Mouse (Mus musculus) embryonic fibroblast, embryonic 13.5 days (primary cell): ENCODE measurements at regions not wholly inside any gene's neighbourhood (a gene's known extent, or its start where the extent isn't known, plus 50 kb on each side); places are given as distances from the start of the nearest gene placed in this dataset.

Source experiments
- H3K27ac ChIP-seq: 2 replicates; pipeline ENCODE4 v1.5.1; 2012; ENCODE audit warnings: low read length, control low read depth, inconsistent platforms; ENCODE audit not compliant: insufficient read depth
- H3K4me1 ChIP-seq: 2 replicates; pipeline ENCODE4 v1.6.1; 2011; ENCODE audit warnings: low read length; ENCODE audit not compliant: control insufficient read depth, insufficient read depth
- H3K4me3 ChIP-seq: 2 replicates; pipeline ENCODE4 v1.5.1; 2011; ENCODE audit warnings: mild to moderate bottlenecking, control low read depth, low read length; ENCODE audit not compliant: insufficient read depth
- CTCF ChIP-seq: IDR thresholded peaks from 2 replicates; pipeline ENCODE4 v1.5.1; 2011; ENCODE audit warnings: mild to moderate bottlenecking, control low read depth, low read length, moderate library complexity, borderline replicate concordance; ENCODE audit not compliant: insufficient read depth
- POLR2A ChIP-seq: IDR thresholded peaks from 2 replicates; pipeline ENCODE4 v1.6.1; 2011; ENCODE audit warnings: low read depth, mild to moderate bottlenecking, control low read depth, low read length, moderate library complexity

- H3K4me3 ChIP-seq: no peak overlapping the region
- TF ChIP-seq CTCF (no peak), POLR2A (no peak)
- no peaks in the 10 kb centered on the region for H3K4me1 ChIP-seq
- no peak overlapping the region for H3K27ac ChIP-seq
Observed at GRCm38 (mm10) chr11:45058658-45059057, 441.5 kb downstream of the Ebf1 start.

GRCm38 (mm10) chr11:45066592-45066991, 449.5 kb downstream of the Ebf1 start:
- TF ChIP-seq POLR2A: no peak
- TF ChIP-seq CTCF: no peak
- Histone ChIP-seq H3K4me3 (no peak overlapping the region), H3K4me1 (0 out of 2 replicates have a peak, but pooled peaks cover 3% of the 10 kb centered on the region), H3K27ac (no peak overlapping the region)

- Histone ChIP-seq H3K4me3 (no peak overlapping the region), H3K4me1 (0 out of 2 replicates have a peak, but pooled peaks cover 3% of the 10 kb centered on the region), H3K27ac (no peak overlapping the region)
- TF ChIP-seq CTCF: no peak
- no peak for TF ChIP-seq POLR2A
Observed at GRCm38 (mm10) chr11:45070280-45070679, 453.2 kb downstream of the Ebf1 start.

- Histone ChIP-seq H3K4me1 (0 out of 2 replicates have a peak, but pooled peaks cover 3% of the 10 kb centered on the region), H3K4me3 (no peak overlapping the region), H3K27ac (no peak overlapping the region)
- TF ChIP-seq POLR2A: no peak
- TF ChIP-seq CTCF: no peak
Observed at GRCm38 (mm10) chr11:45071195-45071594, 454.1 kb downstream of the Ebf1 start.

GRCm38 (mm10) chr11:45084506-45085037, 467.5 kb downstream of the Ebf1 start:
- no peak overlapping the region for H3K4me3 ChIP-seq
- no peak overlapping the region for H3K27ac ChIP-seq
- TF ChIP-seq POLR2A (no peak), CTCF (no peak)
- peaks cover 5% of the 10 kb centered on the region for H3K4me1 ChIP-seq

GRCm38 (mm10) chr11:45085145-45085544, 468.0 kb downstream of the Ebf1 start:
- TF ChIP-seq CTCF: no peak
- Histone ChIP-seq H3K4me3 (no peak overlapping the region), H3K4me1 (peaks cover 5% of the 10 kb centered on the region), H3K27ac (no peak overlapping the region)

GRCm38 (mm10) chr11:45087186-45087915, 470.2 kb downstream of the Ebf1 start:
- Histone ChIP-seq H3K4me3 (no peak overlapping the region), H3K27ac (peak overlapping the region; percentile 47; the same call in 1 of the 2 replicates), H3K4me1 (peaks cover 5% of the 10 kb centered on the region)
- no peak for TF ChIP-seq CTCF
- TF ChIP-seq POLR2A: no peak

- peaks cover 5% of the 10 kb centered on the region for H3K4me1 ChIP-seq
- TF ChIP-seq CTCF (no peak), POLR2A (no peak)
- no peak overlapping the region for H3K4me3 ChIP-seq
- no peak overlapping the region for H3K27ac ChIP-seq
Observed at GRCm38 (mm10) chr11:45088286-45088685, 471.2 kb downstream of the Ebf1 start.

- no peak for TF ChIP-seq CTCF
- TF ChIP-seq POLR2A: no peak
- Histone ChIP-seq H3K27ac (no peak overlapping the region), H3K4me3 (no peak overlapping the region), H3K4me1 (peaks cover 5% of the 10 kb centered on the region)
Observed at GRCm38 (mm10) chr11:45089561-45089960, 472.4 kb downstream of the Ebf1 start.

GRCm38 (mm10) chr11:45103498-45104336, 486.6 kb downstream of the Ebf1 start:
- H3K4me1 ChIP-seq: no peaks in the 10 kb centered on the region
- no peak overlapping the region for H3K27ac ChIP-seq
- H3K4me3 ChIP-seq: no peak overlapping the region
- TF ChIP-seq POLR2A: no peak
